Mouse (Mus musculus) embryonic facial prominence, embryonic 10.5 days (tissue): Measurements from ENCODE around the gene Mrvi1. TPM values are rescaled to one million over a fixed set of nuclear protein-coding genes. Genes with fewer than 3 reads are reported as not detected.
"Not testable (repeated sequence)": the region's sequence is repeated elsewhere in the genome, so short reads cannot be mapped to it uniquely, and the experiment has no call there.

ENCODE experiments used
- DNase-seq: peaks from one replicate; pipeline ENCODE4 v3.0.0-alpha.2; 2017; ENCODE audit warnings: low spot score
- H3K27ac ChIP-seq: fragments of 300-500 bp; sonication (generic); replicated peaks from 2 replicates; pipeline ENCODE4 v1.5.1; 2016; ENCODE audit warnings: mild to moderate bottlenecking
- H3K27me3 ChIP-seq: fragments of 300-500 bp; sonication (generic); replicated peaks from 2 replicates; pipeline ENCODE4 v1.6.1; 2016; ENCODE audit warnings: low read depth, mild to moderate bottlenecking; ENCODE audit not compliant: poor library complexity, severe bottlenecking
- H3K36me3 ChIP-seq: fragments of 300-500 bp; sonication (generic); replicated peaks from 2 replicates; pipeline ENCODE4 v1.6.1; 2016; ENCODE audit warnings: mild to moderate bottlenecking, moderate library complexity
- H3K4me1 ChIP-seq: fragments of 300-500 bp; sonication (generic); 2 replicates; pipeline ENCODE4 v1.6.1; 2016
- H3K4me3 ChIP-seq: fragments of 300-500 bp; sonication (generic); 2 replicates; pipeline ENCODE4 v1.5.1; 2016; ENCODE audit warnings: mild to moderate bottlenecking, moderate library complexity
- H3K9me3 ChIP-seq: fragments of 300-500 bp; sonication (generic); 2 replicates; pipeline ENCODE4 v1.6.1; 2016; ENCODE audit warnings: mild to moderate bottlenecking
- WGBS: fragments of 180-500 bp; shearing (Covaris S2); methylation state at CpG from one replicate; pipeline ENCODE4 v1.1.7; 2016; 5-methylcytosine and 5-hydroxymethylcytosine counted together
- polyA plus RNA-seq: library from polyadenylated mRNA; unstranded; fragments of >200 nt; fragmentation: Nextera tagmentation; extraction: Ambion mirVana; gene quantifications from 2 replicates; pipeline ENCODE4 v1.2.1, GENCODE M21; 2016

Mrvi1 gene
- polyA plus RNA-seq, 1 experiment from 2014 or later = 1.5 TPM

DNA sequence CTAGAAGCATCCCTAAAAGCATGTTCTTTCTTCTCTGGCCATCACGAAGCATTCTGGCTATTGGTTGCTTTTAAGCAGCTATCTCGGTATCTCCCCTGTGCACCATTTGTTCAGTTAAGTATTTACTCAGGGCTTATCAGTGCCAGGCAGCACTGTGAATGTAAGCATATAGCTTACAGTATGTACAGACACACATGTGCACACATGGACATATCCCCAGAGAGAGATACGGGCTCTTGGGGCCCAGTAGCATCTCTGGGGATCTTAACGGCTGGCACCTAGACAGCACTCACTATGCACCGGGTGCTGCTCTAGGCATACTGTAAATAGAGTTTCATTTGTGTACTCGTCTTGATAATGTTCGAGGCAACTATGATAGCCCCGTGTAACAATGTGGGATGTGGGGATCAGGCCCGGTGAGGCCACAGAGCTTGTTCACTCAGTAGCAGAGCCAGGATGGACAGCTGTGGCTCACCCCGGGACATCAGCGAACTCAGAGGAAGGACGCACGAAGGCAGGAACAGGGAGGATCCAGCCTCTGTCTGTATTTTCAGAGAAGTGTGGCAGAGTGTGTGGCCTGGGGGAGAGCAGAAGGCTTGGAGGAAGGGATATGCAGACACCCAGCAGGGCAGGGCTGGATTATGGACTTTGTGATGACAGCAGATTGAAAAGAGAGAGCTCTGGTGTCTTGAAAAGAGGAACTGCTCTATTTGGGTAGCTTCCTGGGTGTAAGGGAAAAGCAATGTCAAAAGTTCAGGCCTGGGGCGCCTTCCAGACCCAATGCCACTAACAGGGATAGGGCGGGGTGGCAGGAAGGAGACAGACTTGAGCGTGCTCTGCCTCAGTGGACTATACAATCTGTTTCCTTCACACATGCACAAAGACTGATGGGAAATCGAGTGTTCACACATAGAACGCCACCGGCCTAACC lies 61.7 kb downstream of the Mrvi1 start:
- Histone ChIP-seq H3K4me1 (peaks cover 9% of the 10 kb centered on the region; the same call in 1 of the 2 replicates), H3K27ac (no peak overlapping the region), H3K9me3 (no peaks in the 10 kb centered on the region), H3K36me3 (no peaks in the 10 kb centered on the region), H3K4me3 (no peak overlapping the region), H3K27me3 (no peaks in the 10 kb centered on the region)
- 82% methylated on average over 19 of the region's 19 CpGs for WGBS
- no peak for DNase-seq

DNA sequence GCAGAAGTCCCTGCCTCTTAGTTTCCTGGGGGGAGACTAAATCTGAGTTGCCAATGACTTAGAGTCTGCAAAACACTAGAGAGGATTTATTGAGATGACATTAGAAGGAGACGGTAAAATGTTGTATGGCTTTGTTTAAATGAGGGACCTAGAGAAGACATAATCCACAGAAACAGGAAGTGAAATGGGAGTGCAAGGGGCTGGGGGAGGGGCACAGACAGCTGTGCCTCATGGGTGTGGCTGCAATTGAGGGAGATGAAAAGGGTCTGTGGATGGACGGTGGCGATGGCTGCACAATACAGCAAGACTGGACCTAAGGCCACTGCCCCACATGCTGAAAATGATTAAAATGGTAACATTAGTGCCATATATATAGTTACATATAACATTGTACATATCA lies 62.5 kb downstream of the Mrvi1 start:
- H3K27me3 ChIP-seq = no peaks in the 10 kb centered on the region

GRCm38 (mm10) chr7:110915913-110916312 lies 66.3 kb downstream of the Mrvi1 start:
- WGBS = 76% methylated on average over 7 of the region's 7 CpGs
- DNase-seq = no peak
- Histone ChIP-seq H3K36me3 (no peaks in the 10 kb centered on the region), H3K4me1 (0 out of 2 replicates have a peak, but pooled peaks cover 6% of the 10 kb centered on the region), H3K27ac (no peak overlapping the region), H3K27me3 (no peaks in the 10 kb centered on the region), H3K9me3 (no peaks in the 10 kb centered on the region), H3K4me3 (no peak overlapping the region)

More for the DNA sequence above, 62.5 kb downstream of the Mrvi1 start:
- H3K4me3 ChIP-seq = no peak overlapping the region
- H3K27ac ChIP-seq = no peak overlapping the region
- H3K9me3 ChIP-seq = no peaks in the 10 kb centered on the region
- peaks cover 9% of the 10 kb centered on the region; the same call in 1 of the 2 replicates for H3K4me1 ChIP-seq
- no peak for DNase-seq
- 63% methylated on average over 3 of the region's 3 CpGs for WGBS
- H3K36me3 ChIP-seq = no peaks in the 10 kb centered on the region

- DNase-seq = no peak
- H3K27ac ChIP-seq = no peak overlapping the region
- H3K9me3 ChIP-seq = no peaks in the 10 kb centered on the region
- 0 out of 2 replicates have a peak, but pooled peaks cover 2% of the 10 kb centered on the region for H3K4me1 ChIP-seq
- H3K36me3 ChIP-seq = no peaks in the 10 kb centered on the region
- H3K27me3 ChIP-seq = no peaks in the 10 kb centered on the region
- WGBS = 81% methylated on average over 3 of the region's 3 CpGs
- no peak overlapping the region for H3K4me3 ChIP-seq
Measured at GRCm38 (mm10) chr7:110914531-110914930, 67.7 kb downstream of the Mrvi1 start.

- 95% methylated on average over 4 of the region's 4 CpGs for WGBS
- no peaks in the 10 kb centered on the region for H3K36me3 ChIP-seq
- no peak for DNase-seq
- no peaks in the 10 kb centered on the region for H3K9me3 ChIP-seq
- no peaks in the 10 kb centered on the region for H3K4me1 ChIP-seq
- no peak overlapping the region for H3K27ac ChIP-seq
- no peak overlapping the region for H3K4me3 ChIP-seq
- H3K27me3 ChIP-seq = no peaks in the 10 kb centered on the region
Measured at GRCm38 (mm10) chr7:110913754-110914153, 68.5 kb downstream of the Mrvi1 start.

DNA sequence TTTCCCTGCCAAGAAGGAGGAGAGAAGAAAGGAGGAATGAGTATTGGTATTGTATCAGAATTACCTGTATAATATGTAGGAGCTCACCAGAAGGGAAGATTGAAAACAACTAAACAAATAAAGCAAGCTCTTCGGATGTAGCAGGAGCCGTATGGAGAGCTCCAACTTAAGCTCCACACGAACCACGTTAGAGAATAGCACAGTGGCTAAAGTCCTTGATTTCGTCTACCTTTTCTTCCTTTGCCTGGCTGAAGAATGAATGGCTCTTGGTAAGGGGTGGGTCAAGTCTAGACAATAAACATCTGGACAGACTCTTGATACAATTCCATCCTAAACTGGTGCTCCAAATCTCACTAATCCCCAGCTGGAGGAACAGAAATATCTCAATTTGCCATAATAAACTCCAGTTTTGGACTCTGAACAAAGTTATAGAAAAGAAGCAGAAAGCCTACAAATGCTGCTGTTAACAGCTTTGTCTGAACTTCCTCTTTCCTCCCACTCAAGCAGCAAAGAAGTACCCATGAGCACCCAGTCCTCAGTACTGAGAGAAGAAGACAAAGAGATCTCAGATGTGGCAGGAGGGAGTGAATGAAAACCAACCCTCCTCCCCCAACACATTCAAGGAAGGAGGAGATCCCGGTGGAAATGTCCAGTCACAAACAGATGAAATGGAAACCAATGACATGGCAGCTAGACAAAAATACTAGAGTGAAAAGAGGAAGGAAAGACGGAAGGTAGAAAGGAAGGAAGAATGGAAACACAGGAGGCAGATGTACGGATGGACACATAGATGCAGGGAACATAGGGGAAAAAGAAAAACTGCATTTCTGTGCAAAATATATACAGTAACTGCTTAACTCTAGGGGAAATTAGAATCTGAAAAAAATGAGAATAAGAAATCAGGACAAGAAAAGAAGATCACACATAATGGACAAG lies 73.8 kb downstream of the Mrvi1 start:
- H3K27ac ChIP-seq = no peak overlapping the region
- H3K4me1 ChIP-seq = no peaks in the 10 kb centered on the region
- H3K9me3 ChIP-seq = no peaks in the 10 kb centered on the region
- no peaks in the 10 kb centered on the region for H3K36me3 ChIP-seq
- no peaks in the 10 kb centered on the region for H3K27me3 ChIP-seq
- no peak overlapping the region for H3K4me3 ChIP-seq
- no peak for DNase-seq
- WGBS = 80% methylated on average over 8 of the region's 8 CpGs

- Histone ChIP-seq H3K36me3 (no peaks in the 10 kb centered on the region), H3K4me1 (no peaks in the 10 kb centered on the region), H3K27ac (no peak overlapping the region), H3K27me3 (no peaks in the 10 kb centered on the region), H3K4me3 (no peak overlapping the region), H3K9me3 (no peaks in the 10 kb centered on the region)
- 74% methylated on average over 2 of the region's 2 CpGs for WGBS
- no peak for DNase-seq
Measured at GRCm38 (mm10) chr7:110906566-110906965, 75.7 kb downstream of the Mrvi1 start.

DNA sequence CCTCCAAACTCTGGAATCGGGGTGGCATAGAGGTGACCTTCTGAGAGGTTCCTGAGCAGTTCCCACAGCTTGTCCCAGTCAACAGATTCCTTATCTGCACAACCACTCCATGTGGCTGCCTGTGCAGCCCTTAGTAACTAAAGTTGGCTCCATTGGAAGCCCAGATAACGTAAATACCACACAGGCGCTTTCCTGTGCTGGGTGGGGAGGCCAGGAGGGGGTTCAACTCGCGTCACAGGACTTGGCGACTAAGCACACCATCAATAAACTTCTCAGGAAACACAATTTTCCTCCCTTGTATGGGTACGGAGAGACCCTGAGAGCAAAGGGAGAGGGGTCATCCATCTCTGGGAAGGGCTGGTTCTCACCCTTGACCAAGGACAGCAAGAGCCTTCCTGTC lies 79.0 kb downstream of the Mrvi1 start:
- Histone ChIP-seq H3K4me1 (no peaks in the 10 kb centered on the region), H3K27ac (no peak overlapping the region), H3K9me3 (no peaks in the 10 kb centered on the region), H3K36me3 (no peaks in the 10 kb centered on the region), H3K27me3 (no peaks in the 10 kb centered on the region), H3K4me3 (no peak overlapping the region)
- WGBS = 81% methylated on average over 7 of the region's 7 CpGs
- DNase-seq = no peak

DNA sequence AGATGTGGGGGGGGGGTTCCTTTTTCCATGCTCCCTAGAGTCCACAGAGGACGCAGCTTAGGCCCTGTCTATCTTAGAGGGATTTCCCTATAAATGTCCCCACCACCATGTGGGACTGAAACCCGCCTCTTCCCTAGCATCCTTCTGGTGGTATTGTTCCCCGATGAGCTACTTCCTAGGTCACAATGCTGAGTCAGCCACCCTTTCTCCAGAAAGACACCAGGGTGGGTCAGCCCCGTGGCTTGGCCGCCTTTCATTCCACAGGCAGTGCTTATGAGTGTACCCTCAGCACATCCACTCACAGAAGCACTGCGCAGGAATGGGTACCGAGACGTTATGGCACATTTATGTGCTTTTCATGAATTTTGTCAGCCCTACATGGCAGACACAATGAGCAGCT lies 85.1 kb downstream of the Mrvi1 start:
- H3K4me3 ChIP-seq = no peak overlapping the region
- 86% methylated on average over 8 of the region's 8 CpGs for WGBS

DNA sequence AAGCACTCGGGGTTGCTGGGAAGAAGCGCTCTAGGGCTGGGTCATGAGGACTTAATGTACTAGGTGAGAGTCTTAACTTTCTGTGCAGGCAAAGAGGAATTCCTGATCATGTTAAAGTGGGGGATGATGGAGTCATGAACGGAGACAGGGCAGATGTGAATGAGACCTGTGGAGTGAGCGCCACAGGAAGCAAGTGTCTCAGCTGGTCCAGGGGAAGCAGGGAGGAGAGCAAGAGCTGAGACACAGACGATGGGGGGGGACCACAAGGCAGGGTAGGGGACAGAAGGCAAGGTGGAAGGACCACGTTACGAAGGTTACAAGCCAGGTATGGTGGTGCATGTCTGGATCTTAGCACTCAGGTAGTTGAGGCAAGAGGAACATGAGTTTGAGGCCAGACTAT lies 85.8 kb downstream of the Mrvi1 start:
- Histone ChIP-seq H3K27me3 (no peaks in the 10 kb centered on the region), H3K4me3 (no peak overlapping the region), H3K27ac (no peak overlapping the region), H3K36me3 (no peaks in the 10 kb centered on the region), H3K4me1 (no peaks in the 10 kb centered on the region), H3K9me3 (no peaks in the 10 kb centered on the region)
- whole genome bisulfite sequencing = 86% methylated on average over 7 of the region's 7 CpGs
- no peak for DNase-seq

More for the DNA sequence above, 85.1 kb downstream of the Mrvi1 start:
- no peak for DNase-seq
- H3K27me3 ChIP-seq = no peaks in the 10 kb centered on the region
- no peak overlapping the region for H3K27ac ChIP-seq
- H3K36me3 ChIP-seq = no peaks in the 10 kb centered on the region
- H3K9me3 ChIP-seq = no peaks in the 10 kb centered on the region
- H3K4me1 ChIP-seq = no peaks in the 10 kb centered on the region

DNA sequence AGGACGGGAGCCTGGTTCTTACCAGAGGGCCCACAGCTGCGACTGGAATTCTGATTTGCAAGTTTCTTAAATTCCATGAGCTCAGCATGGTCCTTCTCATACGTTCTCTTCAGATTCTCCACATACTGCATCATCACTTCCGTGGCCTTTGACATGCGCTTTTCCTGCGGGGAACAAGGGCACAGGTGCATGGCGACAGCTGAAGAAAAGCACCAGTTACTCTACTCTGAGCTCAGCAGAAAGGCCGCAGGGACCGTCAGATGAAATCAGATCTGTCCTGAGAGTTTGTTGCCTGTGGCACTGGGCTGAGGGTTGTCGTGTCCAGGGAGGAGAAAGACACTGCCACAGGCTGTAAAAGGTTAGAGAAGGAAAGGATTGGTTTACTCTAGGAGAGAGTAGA lies 86.5 kb downstream of the Mrvi1 start:
- not testable (repeated sequence) for H3K4me3 ChIP-seq, H3K9me3 ChIP-seq, H3K27ac ChIP-seq, H3K4me1 ChIP-seq, DNase-seq, H3K27me3 ChIP-seq, H3K36me3 ChIP-seq
- 74% methylated on average over 10 of the region's 10 CpGs for WGBS

DNA sequence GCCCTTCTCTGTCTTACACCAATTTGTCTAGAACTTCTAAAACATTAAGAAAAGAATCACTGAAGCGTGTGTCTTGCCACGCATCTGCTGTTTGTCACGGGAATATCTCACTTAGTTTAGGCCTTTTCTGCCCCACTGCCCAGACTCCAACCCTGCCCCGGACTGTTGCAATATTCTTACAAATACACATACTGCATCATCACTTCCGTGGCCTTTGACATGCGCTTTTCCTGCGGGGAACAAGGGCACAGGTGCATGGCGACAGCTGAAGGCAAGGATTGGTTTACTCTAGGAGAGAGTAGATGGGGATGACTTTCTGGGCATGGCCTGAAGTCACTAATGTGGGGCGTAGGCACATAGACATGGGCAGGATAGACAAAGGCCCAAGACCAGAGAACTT lies 87.6 kb downstream of the Mrvi1 start:
- Histone ChIP-seq H3K9me3 (no peaks in the 10 kb centered on the region), H3K4me3 (no peak overlapping the region), H3K4me1 (no peaks in the 10 kb centered on the region), H3K36me3 (no peaks in the 10 kb centered on the region), H3K27me3 (no peaks in the 10 kb centered on the region), H3K27ac (no peak overlapping the region)
- DNase-seq = no peak
- 89% methylated on average over 9 of the region's 9 CpGs for WGBS
